Mouse (Mus musculus) spleen, adult 2 months (tissue): ENCODE measurements around the gene Gm21317.
"Not testable (repeated sequence)": the region's sequence is repeated elsewhere in the genome, so short reads cannot be mapped to it uniquely, and the experiment has no call there.

Experiments used
- CTCF ChIP-seq: fragments of 200-500 bp; IDR thresholded peaks from 2 replicates; pipeline ENCODE4 v1.5.1; 2011; ENCODE audit warnings: mild to moderate bottlenecking, inconsistent platforms; ENCODE audit not compliant: insufficient read depth, insufficient read length, insufficient replicate concordance; ENCODE audit errors: extremely low read depth
- POLR2A ChIP-seq: fragments of 200-500 bp; IDR thresholded peaks from 2 replicates; pipeline ENCODE4 v1.6.1; 2011; ENCODE audit warnings: low read depth, low read length, inconsistent platforms

GRCm38 (mm10) chrY:82224927-82225326 is at the start of gene Gm21317:
- TF ChIP-seq CTCF, POLR2A: not testable (repeated sequence)
